Mouse (Mus musculus) kidney, embryonic 16.5 days (tissue): ENCODE measurements around the gene Idh2. TPM values are rescaled to one million over a fixed set of nuclear protein-coding genes. Genes with fewer than 3 reads are reported as not detected.
"Not testable (repeated sequence)": the region's sequence is repeated elsewhere in the genome, so short reads cannot be mapped to it uniquely, and the experiment has no call there.

Experiments
- ATAC-seq: fragments of 200-750 bp; cut with Nextera tagmentation; 2 replicates; pipeline ENCODE4 v1.8.0; 2017; ENCODE audit warnings: moderate TSS enrichment; ENCODE audit not compliant: low FRiP score, low TSS enrichment
- H3K27ac ChIP-seq: fragments of 300-500 bp; sonication (generic); 2 replicates; pipeline ENCODE4 v1.5.1; 2014; ENCODE audit warnings: low read length
- H3K27me3 ChIP-seq: fragments of 300-500 bp; sonication (generic); 2 replicates; pipeline ENCODE4 v1.6.1; 2014; ENCODE audit warnings: low read length, control low read depth, mixed read lengths; ENCODE audit not compliant: insufficient read depth
- H3K36me3 ChIP-seq: fragments of 300-500 bp; sonication (generic); 2 replicates; pipeline ENCODE4 v1.6.1; 2014; ENCODE audit warnings: low read length, control low read depth, mixed read lengths; ENCODE audit not compliant: insufficient read depth
- H3K4me1 ChIP-seq: fragments of 300-500 bp; sonication (generic); 2 replicates; pipeline ENCODE4 v1.6.1; 2014; ENCODE audit warnings: low read length, control low read depth, mixed read lengths; ENCODE audit not compliant: insufficient read depth
- H3K4me2 ChIP-seq: fragments of 300-500 bp; sonication (generic); replicated peaks from 2 replicates; pipeline ENCODE4 v1.6.1; 2014; ENCODE audit warnings: low read depth, low read length
- H3K4me3 ChIP-seq: fragments of 300-500 bp; sonication (generic); 2 replicates; pipeline ENCODE4 v1.5.1; 2014; ENCODE audit warnings: mild to moderate bottlenecking, low read length
- H3K9ac ChIP-seq: fragments of 300-500 bp; sonication (generic); replicated peaks from 2 replicates; pipeline ENCODE4 v1.6.1; 2014; ENCODE audit warnings: low read length
- H3K9me3 ChIP-seq: fragments of 300-500 bp; sonication (generic); 2 replicates; pipeline ENCODE4 v1.6.1; 2016; ENCODE audit warnings: low read length, control low read depth
- WGBS: fragments of 180-500 bp; shearing (Covaris S2); extraction: QIAGEN DNeasy Blood & Tissue Kit; methylation state at CpG from one replicate; pipeline ENCODE4 v1.1.7; 2014; 5-methylcytosine and 5-hydroxymethylcytosine counted together
- polyA plus RNA-seq: library from polyadenylated mRNA; unstranded; fragments of >200 nt; fragmentation: Nextera tagmentation; extraction: Ambion mirVana; gene quantifications from 2 replicates; pipeline ENCODE4 v1.2.1, GENCODE M21; 2015

Idh2 gene
- polyA plus RNA-seq, 1 experiment from 2014 or later, result 850 TPM

- Histone ChIP-seq H3K4me3 (no peak overlapping the region), H3K36me3 (no peaks in the 10 kb centered on the region), H3K27me3 (no peaks in the 10 kb centered on the region), H3K27ac (no peak overlapping the region), H3K4me1 (peaks cover 11% of the 10 kb centered on the region; the same call in 1 of the 2 replicates), H3K9ac (no peak overlapping the region), H3K9me3 (no peaks in the 10 kb centered on the region), H3K4me2 (no peak overlapping the region)
- no peak for ATAC-seq
- WGBS, result 87% methylated on average over 8 of the region's 8 CpGs
Observed at GRCm38 (mm10) chr7:80146077-80146476, 30.9 kb upstream of the Idh2 start.

DNA sequence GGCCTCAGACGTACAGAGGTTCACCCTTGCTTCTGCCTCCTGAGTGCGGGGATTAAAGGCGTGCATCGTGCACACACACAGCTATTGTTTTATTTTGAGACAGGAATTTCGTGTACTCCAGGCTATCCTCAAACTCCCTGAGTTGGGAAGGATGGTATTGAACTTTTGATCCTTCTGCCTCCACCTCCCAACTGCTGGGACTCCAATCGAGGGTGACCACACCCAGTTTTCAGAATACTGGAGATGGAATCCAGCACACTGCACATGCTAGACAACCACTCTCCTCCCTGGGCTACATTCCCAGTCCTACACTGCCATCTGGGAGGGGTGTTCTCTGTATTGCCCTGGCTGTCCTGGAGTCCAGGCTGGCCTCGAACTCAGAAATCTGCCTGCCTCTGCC, 29.5 kb upstream of the Idh2 start:
- H3K4me2 ChIP-seq, result no peak overlapping the region
- no peaks in the 10 kb centered on the region for H3K36me3 ChIP-seq
- H3K4me3 ChIP-seq, result no peak overlapping the region
- H3K27ac ChIP-seq, result no peak overlapping the region
- H3K27me3 ChIP-seq, result no peaks in the 10 kb centered on the region
- no peak for ATAC-seq
- no peak overlapping the region for H3K9ac ChIP-seq
- no peaks in the 10 kb centered on the region for H3K9me3 ChIP-seq
- WGBS, result 90% methylated on average over 7 of the region's 7 CpGs
- peaks cover 13% of the 10 kb centered on the region; the same call in 1 of the 2 replicates for H3K4me1 ChIP-seq

DNA sequence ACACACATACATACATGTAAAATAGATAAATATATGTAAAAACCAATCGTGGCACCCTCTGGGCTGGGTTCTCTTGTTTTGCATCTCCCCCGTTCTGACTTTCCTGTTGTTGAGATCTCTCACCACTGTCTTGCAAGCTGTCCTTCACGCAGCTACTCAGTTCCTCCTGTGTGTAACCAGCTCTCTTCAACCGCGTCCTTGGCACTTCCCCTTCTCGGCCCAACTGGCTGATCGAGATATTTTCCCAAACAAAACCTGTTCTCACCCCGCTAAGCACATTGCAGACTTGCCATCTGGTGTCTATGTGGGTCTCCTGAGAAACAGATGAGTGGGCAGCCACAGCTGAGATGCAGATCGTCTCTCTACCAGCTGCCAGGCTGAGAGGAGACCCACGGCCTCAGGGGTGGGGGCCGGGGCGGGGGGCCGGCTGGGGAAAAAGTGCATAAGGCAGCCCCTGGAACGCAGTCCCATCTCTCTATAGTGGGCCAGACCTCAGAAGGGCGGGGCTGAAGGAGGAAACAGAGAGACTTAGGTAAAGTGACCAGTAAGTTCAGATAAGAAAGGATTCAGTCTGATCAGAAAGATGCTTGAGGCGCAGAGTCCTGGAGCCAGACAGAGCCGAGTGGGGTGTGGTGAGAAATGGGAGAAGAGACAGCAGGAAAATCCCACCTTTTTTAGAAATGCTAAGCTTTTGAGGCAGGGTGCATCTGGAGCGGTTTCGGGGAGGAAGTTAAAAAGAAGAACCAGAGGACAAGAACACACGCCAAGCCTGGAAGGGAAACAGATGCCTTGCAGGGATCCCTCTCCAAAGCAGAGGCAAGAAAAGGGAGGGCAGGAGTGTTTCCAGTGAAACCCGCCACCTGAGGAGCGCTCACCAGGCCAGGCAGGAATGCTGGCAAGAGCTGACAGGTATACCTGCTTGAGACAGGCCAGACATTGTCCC, 28.4 kb upstream of the Idh2 start:
- Histone ChIP-seq H3K4me3 (no peak overlapping the region), H3K4me1 (peaks cover 10% of the 10 kb centered on the region; the same call in 1 of the 2 replicates), H3K9me3 (no peaks in the 10 kb centered on the region), H3K36me3 (no peaks in the 10 kb centered on the region), H3K4me2 (0 out of 2 replicates have a peak overlapping the region, but pooled peaks have one; percentile 7), H3K9ac (peak overlapping the region; percentile 44; the same call in 1 of the 2 replicates), H3K27ac (0 out of 2 replicates have a peak overlapping the region, but pooled peaks have one; percentile 11), H3K27me3 (no peaks in the 10 kb centered on the region)
- 37% methylated on average over 22 of the region's 22 CpGs for WGBS
- 0 out of 2 replicates have a peak, but pooled peaks have one; percentile 33 for ATAC-seq

DNA sequence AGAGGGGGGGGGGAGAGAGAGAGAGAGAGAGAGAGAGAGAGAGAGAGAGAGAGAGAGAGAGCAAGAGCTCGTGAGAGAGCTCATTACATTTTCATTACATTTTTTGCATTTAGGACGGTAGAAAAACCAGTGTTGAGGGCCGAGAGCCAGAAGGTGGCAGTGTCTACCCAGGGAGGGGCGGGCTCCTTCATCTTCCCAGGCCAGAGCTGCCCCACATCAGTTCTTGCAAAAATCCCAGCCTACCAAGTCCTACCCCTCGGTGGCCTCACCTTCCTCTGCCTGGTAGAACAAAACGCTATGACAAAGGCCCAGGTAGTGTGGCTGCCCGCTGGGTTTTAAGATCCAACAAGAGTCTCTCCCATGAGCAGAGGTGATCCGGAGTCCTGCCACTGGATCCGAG, 25.6 kb upstream of the Idh2 start:
- peak; percentile 84 for ATAC-seq
- H3K4me2 ChIP-seq, result no peak overlapping the region
- no peak overlapping the region for H3K9ac ChIP-seq
- no peak overlapping the region for H3K4me3 ChIP-seq
- H3K4me1 ChIP-seq, result peaks cover 10% of the 10 kb centered on the region; the same call in 1 of the 2 replicates
- 14% methylated on average over 9 of the region's 9 CpGs for WGBS
- H3K9me3 ChIP-seq, result peaks cover 6% of the 10 kb centered on the region
- H3K27ac ChIP-seq, result no peak overlapping the region
- no peaks in the 10 kb centered on the region for H3K36me3 ChIP-seq
- H3K27me3 ChIP-seq, result no peaks in the 10 kb centered on the region

- no peaks in the 10 kb centered on the region for H3K36me3 ChIP-seq
- no peak overlapping the region for H3K4me2 ChIP-seq
- no peak for ATAC-seq
- H3K4me3 ChIP-seq, result no peak overlapping the region
- H3K27ac ChIP-seq, result no peak overlapping the region
- H3K9ac ChIP-seq, result no peak overlapping the region
- WGBS, result 74% methylated on average over 1 of the region's 1 CpGs
- no peaks in the 10 kb centered on the region for H3K27me3 ChIP-seq
- H3K9me3 ChIP-seq, result peaks cover 6% of the 10 kb centered on the region
- peaks cover 13% of the 10 kb centered on the region for H3K4me1 ChIP-seq
Observed at GRCm38 (mm10) chr7:80138375-80138774, 23.2 kb upstream of the Idh2 start.

GRCm38 (mm10) chr7:80135173-80135532, 20.0 kb upstream of the Idh2 start:
- no peak overlapping the region for H3K4me2 ChIP-seq
- no peak overlapping the region for H3K4me3 ChIP-seq
- no peaks in the 10 kb centered on the region for H3K27me3 ChIP-seq
- peaks cover 6% of the 10 kb centered on the region for H3K9me3 ChIP-seq
- H3K27ac ChIP-seq, result peak overlapping the region; percentile 5; the same call in 1 of the 2 replicates
- WGBS, result 76% methylated on average over 1 of the region's 1 CpGs
- 0 out of 2 replicates have a peak, but pooled peaks have one; percentile 8 for ATAC-seq
- H3K36me3 ChIP-seq, result no peaks in the 10 kb centered on the region
- H3K9ac ChIP-seq, result no peak overlapping the region
- peaks cover 8% of the 10 kb centered on the region for H3K4me1 ChIP-seq

DNA sequence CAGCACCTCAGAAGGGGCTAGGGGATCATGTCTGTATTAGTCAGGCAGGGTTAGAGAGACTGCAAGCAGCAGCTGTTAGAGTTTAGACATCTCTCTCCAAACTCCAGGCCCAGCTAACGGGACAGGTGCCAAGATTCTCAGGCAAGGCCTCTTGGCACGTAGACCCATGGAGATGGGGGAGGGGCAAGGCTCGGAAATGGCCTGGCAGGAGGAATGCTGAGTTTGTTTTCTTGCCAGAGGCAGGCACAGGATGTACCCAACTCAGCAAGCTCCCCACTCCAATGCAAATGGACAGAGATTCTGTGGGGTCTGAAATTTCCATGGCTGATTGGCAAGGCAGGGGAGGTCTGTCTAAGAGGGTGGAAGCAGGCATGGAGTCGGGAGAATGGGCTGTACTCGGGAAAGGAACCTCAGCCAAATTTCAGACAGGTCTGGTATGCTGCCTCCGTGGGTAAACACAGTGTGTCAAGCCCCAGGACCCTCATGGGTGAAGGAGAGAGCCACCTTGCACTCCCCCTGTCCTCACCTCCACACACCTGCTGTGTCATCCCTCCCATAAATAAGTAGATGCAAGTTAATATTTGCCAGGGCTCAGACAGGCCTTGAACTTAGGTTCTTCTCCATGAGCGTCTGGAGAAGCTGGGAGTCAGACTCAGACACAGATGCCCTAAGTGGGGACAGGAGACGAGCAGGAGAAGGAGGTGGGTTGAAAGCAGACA, 19.4 kb upstream of the Idh2 start:
- peaks cover 8% of the 10 kb centered on the region for H3K4me1 ChIP-seq
- no peak overlapping the region for H3K4me3 ChIP-seq
- H3K27me3 ChIP-seq, result no peaks in the 10 kb centered on the region
- no peak overlapping the region for H3K9ac ChIP-seq
- no peaks in the 10 kb centered on the region for H3K36me3 ChIP-seq
- peaks cover 6% of the 10 kb centered on the region for H3K9me3 ChIP-seq
- peak overlapping the region; percentile 5; the same call in 1 of the 2 replicates for H3K27ac ChIP-seq
- peak; percentile 72 for ATAC-seq
- 35% methylated on average over 8 of the region's 8 CpGs for WGBS
- no peak overlapping the region for H3K4me2 ChIP-seq

- ATAC-seq, result no peak
- WGBS, result 48% methylated on average over 9 of the region's 9 CpGs
- no peak overlapping the region for H3K4me2 ChIP-seq
Observed at GRCm38 (mm10) chr7:80132541-80132940, 17.3 kb upstream of the Idh2 start.

GRCm38 (mm10) chr7:80131315-80131714, 16.1 kb upstream of the Idh2 start:
- not testable (repeated sequence) for H3K27me3 ChIP-seq, H3K27ac ChIP-seq, H3K4me1 ChIP-seq, H3K9me3 ChIP-seq, H3K36me3 ChIP-seq, H3K4me3 ChIP-seq, H3K4me2 ChIP-seq, ATAC-seq, H3K9ac ChIP-seq
- WGBS, result 77% methylated on average over 7 of the region's 7 CpGs

More at GRCm38 (mm10) chr7:80132541-80132940, 17.3 kb upstream of the Idh2 start:
- H3K9me3 ChIP-seq, result peaks cover 3% of the 10 kb centered on the region
- H3K4me3 ChIP-seq, result no peak overlapping the region
- peaks cover 8% of the 10 kb centered on the region for H3K4me1 ChIP-seq
- H3K36me3 ChIP-seq, result no peaks in the 10 kb centered on the region
- no peak overlapping the region for H3K27ac ChIP-seq
- no peak overlapping the region for H3K9ac ChIP-seq
- no peaks in the 10 kb centered on the region for H3K27me3 ChIP-seq
